Mouse (Mus musculus): ENCODE results near the gene Arsk.

Gene Arsk

GRCm38 (mm10) chr13:76098493-76099303 lies at the start of gene Arsk, which contains the start of gene Ttc37:
Gene Arsk (minus strand): TSS chr13:76098660.
Gene Ttc37 (plus strand): TSS chr13:76098734.
- Histone ChIP-seq H3K36me3 (ENCODE audit: control insufficient read depth, insufficient read depth, low read length, poor library complexity, severe bottlenecking) (no peaks in the 10 kb centered on the region), H3K27me3 (ENCODE audit: control insufficient read depth, insufficient read depth, low read length, poor library complexity, severe bottlenecking) (no peaks in the 10 kb centered on the region)
- peak; percentile 99 for DNase-seq (ENCODE audit: low read depth, low spot score)

GRCm38 (mm10) chr13:76141117-76141808 lies 42.8 kb upstream of the Arsk start:
- H3K36me3 ChIP-seq (ENCODE audit: control insufficient read depth, insufficient read depth, low read length, poor library complexity, severe bottlenecking), result 0 out of 2 replicates have a peak, but pooled peaks cover 2% of the 10 kb centered on the region
- peak; percentile 22 for DNase-seq (ENCODE audit: low read depth, low spot score)
- H3K27me3 ChIP-seq (ENCODE audit: control insufficient read depth, insufficient read depth, low read length, poor library complexity, severe bottlenecking), result no peaks in the 10 kb centered on the region

GRCm38 (mm10) chr13:76138862-76139261 lies 40.4 kb upstream of the Arsk start:
- H3K27me3 ChIP-seq (ENCODE audit: control insufficient read depth, insufficient read depth, low read length, poor library complexity, severe bottlenecking), result no peaks in the 10 kb centered on the region
- DNase-seq (ENCODE audit: low read depth, low spot score), result peak; percentile 42
- peaks cover 10% of the 10 kb centered on the region; the same call in 1 of the 2 replicates for H3K36me3 ChIP-seq (ENCODE audit: control insufficient read depth, insufficient read depth, low read length, poor library complexity, severe bottlenecking)

GRCm38 (mm10) chr13:76132415-76132814 lies 34.0 kb upstream of the Arsk start:
- Histone ChIP-seq H3K27me3 (ENCODE audit: control insufficient read depth, insufficient read depth, low read length, poor library complexity, severe bottlenecking) (no peaks in the 10 kb centered on the region), H3K36me3 (ENCODE audit: control insufficient read depth, insufficient read depth, low read length, poor library complexity, severe bottlenecking) (peaks cover 22% of the 10 kb centered on the region)
- DNase-seq (ENCODE audit: low read depth, low spot score), result no peak

- peaks cover 16% of the 10 kb centered on the region for H3K36me3 ChIP-seq (ENCODE audit: control insufficient read depth, insufficient read depth, low read length, poor library complexity, severe bottlenecking)
- DNase-seq (ENCODE audit: low read depth, low spot score), result no peak
- H3K27me3 ChIP-seq (ENCODE audit: control insufficient read depth, insufficient read depth, low read length, poor library complexity, severe bottlenecking), result no peaks in the 10 kb centered on the region
Measured at GRCm38 (mm10) chr13:76128799-76129198, 30.3 kb upstream of the Arsk start.

GRCm38 (mm10) chr13:76109069-76109824 lies 10.8 kb upstream of the Arsk start:
- no peak for DNase-seq (ENCODE audit: low read depth, low spot score)
- no peaks in the 10 kb centered on the region for H3K27me3 ChIP-seq (ENCODE audit: control insufficient read depth, insufficient read depth, low read length, poor library complexity, severe bottlenecking)

GRCm38 (mm10) chr13:76101989-76102388 lies 3.5 kb upstream of the Arsk start:
- no peak for DNase-seq (ENCODE audit: low read depth, low spot score)
- Histone ChIP-seq H3K27me3 (ENCODE audit: control insufficient read depth, insufficient read depth, low read length, poor library complexity, severe bottlenecking) (no peaks in the 10 kb centered on the region), H3K36me3 (ENCODE audit: control insufficient read depth, insufficient read depth, low read length, poor library complexity, severe bottlenecking) (no peaks in the 10 kb centered on the region)

More at GRCm38 (mm10) chr13:76109069-76109824, 10.8 kb upstream of the Arsk start:
- no peaks in the 10 kb centered on the region; the same call in 1 of the 2 replicates for H3K36me3 ChIP-seq (ENCODE audit: control insufficient read depth, insufficient read depth, low read length, poor library complexity, severe bottlenecking)

DNA sequence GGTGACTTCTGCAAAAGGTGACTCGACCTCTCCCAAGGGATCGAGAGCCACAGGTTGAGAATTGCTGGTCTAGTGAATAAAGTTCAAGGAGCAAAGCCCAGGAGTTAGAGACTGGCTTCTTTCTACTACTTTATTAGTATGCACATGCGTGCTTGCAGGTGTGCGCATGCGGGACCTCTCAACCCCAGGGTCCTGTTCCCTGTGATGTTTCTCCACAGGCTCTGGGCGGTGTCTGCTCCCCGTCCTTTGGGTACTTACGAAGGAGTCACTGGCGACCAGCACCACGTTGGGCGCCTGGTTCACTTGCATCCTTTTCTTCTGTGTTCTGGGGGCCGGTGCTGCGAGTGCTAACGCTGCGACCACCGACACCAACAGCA lies 356 bp downstream of the Arsk start:
- H3K36me3 ChIP-seq (ENCODE audit: control insufficient read depth, insufficient read depth, low read length, poor library complexity, severe bottlenecking), result no peaks in the 10 kb centered on the region
- H3K27me3 ChIP-seq (ENCODE audit: control insufficient read depth, insufficient read depth, low read length, poor library complexity, severe bottlenecking), result no peaks in the 10 kb centered on the region
- no peak for DNase-seq (ENCODE audit: low read depth, low spot score)

DNA sequence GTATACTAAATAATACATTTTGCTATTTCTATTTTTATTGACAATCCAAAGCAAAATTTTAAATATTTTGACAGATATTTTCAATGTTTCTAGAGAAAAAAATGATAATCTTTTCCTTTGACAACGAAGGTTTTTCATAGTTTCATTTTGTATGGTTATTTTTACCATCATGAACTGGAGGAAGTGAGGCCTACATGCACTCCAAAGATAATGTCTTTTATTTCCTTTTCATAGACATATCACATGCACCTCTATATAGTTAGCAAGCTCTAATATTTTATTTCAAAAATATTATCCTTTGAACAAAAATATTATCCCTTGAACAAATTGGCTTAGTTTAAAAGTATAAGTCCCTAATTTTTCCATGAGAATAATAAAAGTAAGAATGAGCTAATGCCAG lies 24.1 kb downstream of the Arsk start:
- no peak for DNase-seq (ENCODE audit: low read depth, low spot score)
- Histone ChIP-seq H3K36me3 (ENCODE audit: control insufficient read depth, insufficient read depth, low read length, poor library complexity, severe bottlenecking) (peaks cover 3% of the 10 kb centered on the region; the same call in 1 of the 2 replicates), H3K27me3 (ENCODE audit: control insufficient read depth, insufficient read depth, low read length, poor library complexity, severe bottlenecking) (no peaks in the 10 kb centered on the region)

GRCm38 (mm10) chr13:76064363-76064945 lies 34.0 kb downstream of the Arsk start:
- no peak for DNase-seq (ENCODE audit: low read depth, low spot score)
- peaks cover 8% of the 10 kb centered on the region for H3K36me3 ChIP-seq (ENCODE audit: control insufficient read depth, insufficient read depth, low read length, poor library complexity, severe bottlenecking)
- no peaks in the 10 kb centered on the region for H3K27me3 ChIP-seq (ENCODE audit: control insufficient read depth, insufficient read depth, low read length, poor library complexity, severe bottlenecking)

DNA sequence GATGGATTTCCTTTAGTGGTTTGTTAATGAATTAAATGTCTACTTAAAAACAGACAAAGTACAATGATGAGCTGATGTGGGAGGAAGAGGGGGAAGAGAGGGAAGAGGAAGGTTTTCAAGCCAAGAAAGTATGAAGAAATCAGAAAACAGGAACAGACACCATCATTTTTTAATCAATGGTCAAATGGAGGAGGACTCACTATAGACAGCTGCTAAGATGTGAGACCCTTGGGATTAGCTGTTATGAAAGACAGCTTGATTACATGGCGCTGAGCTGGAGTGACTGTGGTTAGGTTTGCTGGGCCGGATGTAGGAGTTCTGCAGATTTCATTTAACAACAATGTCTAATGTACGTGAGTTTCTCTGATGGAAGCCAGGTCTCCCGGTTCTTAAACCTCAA lies 34.9 kb downstream of the Arsk start:
- DNase-seq (ENCODE audit: low read depth, low spot score), result no peak
- Histone ChIP-seq H3K36me3 (ENCODE audit: control insufficient read depth, insufficient read depth, low read length, poor library complexity, severe bottlenecking) (peaks cover 8% of the 10 kb centered on the region), H3K27me3 (ENCODE audit: control insufficient read depth, insufficient read depth, low read length, poor library complexity, severe bottlenecking) (no peaks in the 10 kb centered on the region)

DNA sequence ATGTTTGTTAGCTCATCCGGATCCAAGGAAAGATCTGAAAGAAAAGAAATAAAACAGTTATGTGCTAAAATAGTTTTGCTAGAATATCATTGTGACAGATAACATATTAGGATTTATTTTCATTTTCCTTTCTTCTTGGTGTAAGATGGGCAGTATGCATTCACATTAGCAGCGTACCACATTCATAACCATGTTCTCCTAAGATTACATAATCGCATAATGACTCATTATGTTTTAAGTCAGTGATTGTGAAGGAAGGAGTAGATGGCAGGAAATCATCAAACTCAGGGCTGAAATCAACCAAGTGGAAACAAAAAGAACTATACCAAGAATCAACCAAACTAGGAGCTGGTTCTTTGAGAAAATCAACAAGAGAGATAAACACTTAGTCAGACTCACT lies 35.9 kb downstream of the Arsk start:
- DNase-seq (ENCODE audit: low read depth, low spot score), result no peak
- H3K27me3 ChIP-seq (ENCODE audit: control insufficient read depth, insufficient read depth, low read length, poor library complexity, severe bottlenecking), result no peaks in the 10 kb centered on the region
- H3K36me3 ChIP-seq (ENCODE audit: control insufficient read depth, insufficient read depth, low read length, poor library complexity, severe bottlenecking), result peaks cover 8% of the 10 kb centered on the region

DNA sequence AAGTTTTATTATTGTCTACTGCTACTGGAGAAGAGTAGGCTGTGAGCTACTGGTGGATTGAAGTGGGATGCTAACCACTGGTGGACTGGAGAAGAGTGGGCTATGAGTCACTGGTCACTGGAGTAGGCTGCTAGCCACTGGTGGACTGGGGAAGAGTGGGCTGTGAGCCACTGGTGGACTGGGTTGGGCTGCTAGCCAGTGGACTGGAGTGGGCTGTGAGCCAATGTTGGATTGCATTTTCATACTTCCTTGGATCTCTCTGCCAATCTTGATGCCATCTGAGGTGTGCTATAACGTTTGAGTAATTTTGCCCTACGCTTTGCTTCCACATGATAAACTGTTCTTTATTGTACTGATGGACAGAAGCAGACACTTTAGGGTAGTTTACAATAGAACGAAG lies 36.3 kb downstream of the Arsk start:
- H3K27me3 ChIP-seq (ENCODE audit: control insufficient read depth, insufficient read depth, low read length, poor library complexity, severe bottlenecking), result no peaks in the 10 kb centered on the region
- DNase-seq (ENCODE audit: low read depth, low spot score), result no peak
- peaks cover 8% of the 10 kb centered on the region for H3K36me3 ChIP-seq (ENCODE audit: control insufficient read depth, insufficient read depth, low read length, poor library complexity, severe bottlenecking)

DNA sequence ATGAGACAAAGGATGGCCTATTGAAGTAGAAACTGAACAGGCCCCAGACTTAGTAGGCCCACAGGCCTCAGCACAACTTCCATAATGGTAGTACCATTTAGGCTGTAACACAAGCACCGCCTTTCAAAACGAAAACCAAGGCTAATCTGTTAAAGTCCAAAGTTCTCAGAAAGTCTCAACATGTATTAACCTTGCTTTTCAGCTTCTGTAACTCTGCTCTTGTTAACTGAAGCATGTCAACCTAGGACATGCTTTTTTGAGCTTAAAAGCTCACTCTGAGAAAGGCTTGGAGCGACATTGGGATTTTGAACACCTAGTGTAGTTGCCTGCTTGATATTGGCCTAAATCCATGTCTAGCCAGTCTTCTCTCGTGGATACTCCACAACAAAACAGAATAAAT lies 38.9 kb downstream of the Arsk start:
- DNase-seq (ENCODE audit: low read depth, low spot score), result no peak

More for the DNA sequence above, 38.9 kb downstream of the Arsk start:
- Histone ChIP-seq H3K36me3 (ENCODE audit: control insufficient read depth, insufficient read depth, low read length, poor library complexity, severe bottlenecking) (no peaks in the 10 kb centered on the region), H3K27me3 (ENCODE audit: control insufficient read depth, insufficient read depth, low read length, poor library complexity, severe bottlenecking) (no peaks in the 10 kb centered on the region; the same call in 1 of the 2 replicates)
